Mouse (Mus musculus): ENCODE data around the gene Tas2r135. TPM values are rescaled to one million over a fixed set of nuclear protein-coding genes. Genes with fewer than 3 reads are reported as not detected.

The Tas2r135 gene
- total and polyA plus RNA-seq, 2 experiments from 2014 or later, result not detected

GRCm38 (mm10) chr6:42360231-42360840 is 44.9 kb upstream of the Tas2r135 start:
- Histone ChIP-seq H3K4me2 (ENCODE audit: low read depth, low read length) (no peak overlapping the region), H3K4me3 (ENCODE audit: low read length) (no peak overlapping the region), H3K4me1 (ENCODE audit: insufficient read depth, low read length) (no peaks in the 10 kb centered on the region), H3K27ac (no peak overlapping the region), H3K9me3 (ENCODE audit: low read length) (no peaks in the 10 kb centered on the region), H3K27me3 (ENCODE audit: insufficient read depth, low read length) (no peaks in the 10 kb centered on the region), H3K36me3 (ENCODE audit: insufficient read depth, low read length) (peaks cover 29% of the 10 kb centered on the region; the same call in 1 of the 2 replicates), H3K9ac (replicated peaks; ENCODE audit: low read length) (no peak overlapping the region)
- WGBS, result 89% methylated on average over 6 of the region's 6 CpGs
- no peak for TF ChIP-seq CTCF (IDR thresholded peaks at IDR 0.05; ENCODE audit: low read depth)
- DNase-seq (ENCODE audit: low spot score) (no peak), ATAC-seq (no peak)

GRCm38 (mm10) chr6:42361041-42361895 is 44.0 kb upstream of the Tas2r135 start:
- H3K27me3 ChIP-seq (ENCODE audit: insufficient read depth, low read length), result no peaks in the 10 kb centered on the region
- no peak overlapping the region for H3K4me2 ChIP-seq (ENCODE audit: low read depth, low read length)
- H3K4me3 ChIP-seq (ENCODE audit: low read length), result no peak overlapping the region
- no peak overlapping the region for H3K9ac ChIP-seq (replicated peaks; ENCODE audit: low read length)
- H3K9me3 ChIP-seq (ENCODE audit: low read length), result no peaks in the 10 kb centered on the region
- DNase-seq (ENCODE audit: low spot score) (no peak), ATAC-seq (no peak)
- no peak for TF ChIP-seq CTCF (IDR thresholded peaks at IDR 0.05; ENCODE audit: low read depth)
- WGBS, result 92% methylated on average over 13 of the region's 13 CpGs
- no peak overlapping the region for H3K27ac ChIP-seq
- peaks cover 26% of the 10 kb centered on the region; the same call in 1 of the 2 replicates for H3K36me3 ChIP-seq (ENCODE audit: insufficient read depth, low read length)
- H3K4me1 ChIP-seq (ENCODE audit: insufficient read depth, low read length), result no peaks in the 10 kb centered on the region

GRCm38 (mm10) chr6:42362074-42362473 is 43.2 kb upstream of the Tas2r135 start:
- WGBS, result 55% methylated on average over 1 of the region's 1 CpGs
- Histone ChIP-seq H3K27ac (no peak overlapping the region), H3K9me3 (ENCODE audit: low read length) (no peaks in the 10 kb centered on the region), H3K27me3 (ENCODE audit: insufficient read depth, low read length) (no peaks in the 10 kb centered on the region), H3K9ac (replicated peaks; ENCODE audit: low read length) (no peak overlapping the region), H3K36me3 (ENCODE audit: insufficient read depth, low read length) (peaks cover 23% of the 10 kb centered on the region; the same call in 1 of the 2 replicates), H3K4me1 (ENCODE audit: insufficient read depth, low read length) (no peaks in the 10 kb centered on the region), H3K4me3 (ENCODE audit: low read length) (no peak overlapping the region), H3K4me2 (ENCODE audit: low read depth, low read length) (no peak overlapping the region)
- DNase-seq (ENCODE audit: low spot score) (no peak), ATAC-seq (no peak)
- no peak for TF ChIP-seq CTCF (IDR thresholded peaks at IDR 0.05; ENCODE audit: low read depth)

GRCm38 (mm10) chr6:42362497-42362896 is 42.7 kb upstream of the Tas2r135 start:
- no peak overlapping the region for H3K4me2 ChIP-seq (ENCODE audit: low read depth, low read length)
- 50% methylated on average over 1 of the region's 1 CpGs for WGBS
- DNase-seq (ENCODE audit: low spot score), result no peak
- H3K27me3 ChIP-seq (ENCODE audit: insufficient read depth, low read length), result no peaks in the 10 kb centered on the region
- H3K4me1 ChIP-seq (ENCODE audit: insufficient read depth, low read length), result no peaks in the 10 kb centered on the region
- no peak overlapping the region for H3K27ac ChIP-seq
- peaks cover 19% of the 10 kb centered on the region; the same call in 1 of the 2 replicates for H3K36me3 ChIP-seq (ENCODE audit: insufficient read depth, low read length)
- no peaks in the 10 kb centered on the region for H3K9me3 ChIP-seq (ENCODE audit: low read length)
- no peak for TF ChIP-seq CTCF (IDR thresholded peaks at IDR 0.05; ENCODE audit: low read depth)
- no peak overlapping the region for H3K4me3 ChIP-seq (ENCODE audit: low read length)
- no peak for ATAC-seq
- no peak overlapping the region for H3K9ac ChIP-seq (replicated peaks; ENCODE audit: low read length)

GRCm38 (mm10) chr6:42362974-42363373 is 42.3 kb upstream of the Tas2r135 start:
- H3K4me2 ChIP-seq (ENCODE audit: low read depth, low read length), result no peak overlapping the region
- H3K36me3 ChIP-seq (ENCODE audit: insufficient read depth, low read length), result peaks cover 14% of the 10 kb centered on the region; the same call in 1 of the 2 replicates
- no peaks in the 10 kb centered on the region for H3K4me1 ChIP-seq (ENCODE audit: insufficient read depth, low read length)
- no peak for DNase-seq (ENCODE audit: low spot score)
- no peak overlapping the region for H3K4me3 ChIP-seq (ENCODE audit: low read length)
- H3K27me3 ChIP-seq (ENCODE audit: insufficient read depth, low read length), result no peaks in the 10 kb centered on the region
- no peak for TF ChIP-seq CTCF (IDR thresholded peaks at IDR 0.05; ENCODE audit: low read depth)
- no peak; the same call in 1 of the 2 replicates for ATAC-seq
- no peak overlapping the region for H3K27ac ChIP-seq
- no peak overlapping the region for H3K9ac ChIP-seq (replicated peaks; ENCODE audit: low read length)
- WGBS, result 38% methylated on average over 3 of the region's 3 CpGs
- no peaks in the 10 kb centered on the region for H3K9me3 ChIP-seq (ENCODE audit: low read length)

- Histone ChIP-seq H3K4me3 (ENCODE audit: low read length) (no peak overlapping the region), H3K9ac (replicated peaks; ENCODE audit: low read length) (no peak overlapping the region), H3K27ac (no peak overlapping the region), H3K4me2 (ENCODE audit: low read depth, low read length) (no peak overlapping the region), H3K9me3 (ENCODE audit: low read length) (no peaks in the 10 kb centered on the region), H3K27me3 (ENCODE audit: insufficient read depth, low read length) (no peaks in the 10 kb centered on the region), H3K36me3 (ENCODE audit: insufficient read depth, low read length) (peaks cover 5% of the 10 kb centered on the region; the same call in 1 of the 2 replicates), H3K4me1 (ENCODE audit: insufficient read depth, low read length) (no peaks in the 10 kb centered on the region)
- DNase-seq (ENCODE audit: low spot score), result no peak
- no peak for TF ChIP-seq CTCF (IDR thresholded peaks at IDR 0.05; ENCODE audit: low read depth)
- no peak for ATAC-seq
- WGBS, result 84% methylated on average over 4 of the region's 4 CpGs
Observed at GRCm38 (mm10) chr6:42364066-42364465, 41.2 kb upstream of the Tas2r135 start.
